Mouse (Mus musculus): ENCODE measurements around the gene Olfr1395. TPM values are rescaled to one million over a fixed set of nuclear protein-coding genes. Genes with fewer than 3 reads are reported as not detected.
"Not testable (repeated sequence)": the region's sequence is repeated elsewhere in the genome, so short reads cannot be mapped to it uniquely, and the experiment has no call there.

Olfr1395 gene
- total RNA-seq, 2 experiments from 2014 or later, result not detected

GRCm38 (mm10) chr11:49170576-49170975 lies 28.5 kb downstream of the Olfr1395 start:
- DNase-seq (ENCODE audit: low spot score in 2 of 2), result no peak

- no peak for DNase-seq (ENCODE audit: low spot score in 2 of 2)
Observed at GRCm38 (mm10) chr11:49175345-49175744, 33.3 kb downstream of the Olfr1395 start.

GRCm38 (mm10) chr11:49176047-49176779 lies 34.1 kb downstream of the Olfr1395 start:
- DNase-seq (ENCODE audit: low spot score in 2 of 2), result not testable (repeated sequence)

- DNase-seq (ENCODE audit: low spot score in 2 of 2), result no peak
Observed at GRCm38 (mm10) chr11:49183172-49183571, 41.1 kb downstream of the Olfr1395 start.

- DNase-seq (ENCODE audit: low spot score in 2 of 2), result no peak
Observed at GRCm38 (mm10) chr11:49186452-49186851, 44.4 kb downstream of the Olfr1395 start.

GRCm38 (mm10) chr11:49186955-49187488 lies 44.9 kb downstream of the Olfr1395 start, which contains the start of gene Btnl9:
Gene Btnl9, minus strand, starts transcription at chr11:49187159.
- no peak for DNase-seq (ENCODE audit: low spot score in 2 of 2)

GRCm38 (mm10) chr11:49187701-49188100 lies 45.6 kb downstream of the Olfr1395 start:
- DNase-seq (ENCODE audit: low spot score in 2 of 2), result no peak

GRCm38 (mm10) chr11:49189737-49190136 lies 47.7 kb downstream of the Olfr1395 start:
- peak; percentile 19 to 79 for DNase-seq (ENCODE audit: low spot score in 2 of 2)

- no peak for DNase-seq (ENCODE audit: low spot score in 2 of 2)
Observed at GRCm38 (mm10) chr11:49191083-49191482, 49.0 kb downstream of the Olfr1395 start.

GRCm38 (mm10) chr11:49194771-49195170 lies 52.7 kb downstream of the Olfr1395 start:
- DNase-seq (ENCODE audit: low spot score in 2 of 2), result not testable (repeated sequence)

- no peak for DNase-seq (ENCODE audit: low spot score in 2 of 2)
Observed at GRCm38 (mm10) chr11:49195819-49196322, 53.8 kb downstream of the Olfr1395 start.

Other genes with a start within 250 kb of the Olfr1395 start
- gene Gm5431, start 240.1 kb upstream of the Olfr1395 start, total RNA-seq (2021), result under 1 TPM in 1 of 2 experiments, not detected in 1; 0.23 TPM
- 1 to 10 TPM in 1 of 2 experiments, under 1 TPM in 1; 0.84 to 1.7 TPM for gene Psme2b, start 196.1 kb upstream of the Olfr1395 start, total RNA-seq (2021)
- gene Olfr56, start 163.4 kb upstream of the Olfr1395 start, total RNA-seq (2021), result not detected
- gene 9930111J21Rik1, start 162.9 kb upstream of the Olfr1395 start, total RNA-seq (2021), result under 1 TPM; 0.96 to 0.99 TPM
- gene Gm12185, start 150.0 kb upstream of the Olfr1395 start, total RNA-seq (2021), result under 1 TPM; 0.12 to 0.18 TPM
- 1 to 10 TPM in 1 of 2 experiments, under 1 TPM in 1; 0.22 to 1.1 TPM for gene Tgtp1, start 148.1 kb upstream of the Olfr1395 start, total RNA-seq (2021)
- 1 to 10 TPM; 1.1 to 1.4 TPM for gene 9930111J21Rik2, start 91.0 kb upstream of the Olfr1395 start, total RNA-seq (2021)
- gene Tgtp2, start 78.1 kb upstream of the Olfr1395 start, total RNA-seq (2021), result not detected
- gene Ifi47, start 65.7 kb upstream of the Olfr1395 start, total RNA-seq (2021), result under 1 TPM; 0.40 to 0.51 TPM
- gene Olfr1396, start 27.4 kb upstream of the Olfr1395 start, total RNA-seq (2021), result not detected
- gene Olfr1394, start 12.1 kb downstream of the Olfr1395 start, total RNA-seq (2021), result not detected
- gene Btnl9, start 44.9 kb downstream of the Olfr1395 start, total RNA-seq (2021), result not detected
- gene Zfp62, start 61.0 kb downstream of the Olfr1395 start, total RNA-seq (2021), result 10 to 100 TPM; 48.6 to 49.6 TPM
- gene Mgat1, start 101.9 kb downstream of the Olfr1395 start, total RNA-seq (2021), result 10 to 100 TPM; 56.0 to 60.7 TPM
- not detected for gene Olfr1393, start 136.0 kb downstream of the Olfr1395 start, total RNA-seq (2021)
- gene Olfr1392, start 143.0 kb downstream of the Olfr1395 start, total RNA-seq (2021), result under 1 TPM in 1 of 2 experiments, not detected in 1; 0.10 TPM
- not detected for gene Olfr10, start 162.5 kb downstream of the Olfr1395 start, total RNA-seq (2021)
- not detected for gene Olfr1391, start 180.5 kb downstream of the Olfr1395 start, total RNA-seq (2021)
- not detected for gene Olfr1390, start 192.9 kb downstream of the Olfr1395 start, total RNA-seq (2021)

Measured in layer of hippocampus, adult 18-20 months (tissue).